ENCODE assay signal across 10 mouse cellular contexts in the genomic region with DNA sequence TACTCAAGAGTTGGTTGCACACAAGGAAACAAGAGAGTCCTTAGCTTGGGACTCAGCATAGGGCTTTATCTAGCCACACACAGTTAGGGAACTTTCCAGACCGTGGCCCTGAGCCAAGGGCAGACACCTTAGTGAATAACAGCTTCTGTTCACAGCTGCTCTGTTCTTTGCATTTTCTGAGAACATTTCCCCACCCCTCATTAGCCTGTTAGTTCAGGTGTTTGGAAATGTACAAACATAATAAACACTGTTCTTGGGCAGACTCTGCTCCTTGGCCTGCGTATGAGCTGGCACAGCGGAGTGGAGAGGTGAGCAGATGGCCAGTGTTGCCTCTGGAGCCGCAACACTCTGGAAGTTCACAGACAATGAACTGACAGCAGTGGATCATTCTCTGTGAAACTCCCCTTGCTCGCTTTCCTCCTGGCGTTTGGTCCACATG.
DNase-seq lines count a peak whose midpoint lies in the region; ATAC-seq lines count a peak whose summit lies in the region.
"Had no signal": no experiment of that assay in that cellular context is flagged by ENCODE, and none has a peak within 500 bp of the region (broad histone marks: within the 10 kb centered on the region; RNA-seq: fewer than 3 reads in every experiment).

No protein-coding gene starts in this region.

- no peak overlapping the region for H3K27ac ChIP-seq in kidney, embryonic 15.5 days
- H3K27ac ChIP-seq in kidney, embryonic 16.5 days (ENCODE audit: low read length), result no peak overlapping the region
- peak overlapping the region; percentile 30; the same call in 1 of the 2 replicates for H3K27ac ChIP-seq in heart, embryonic 16.5 days (ENCODE audit: low read length)
- no peak overlapping the region for H3K27ac ChIP-seq in midbrain, embryonic 15.5 days

- H3K36me3 ChIP-seq in kidney, embryonic 15.5 days, result peaks cover 20% of the 10 kb centered on the region
- peaks cover 3% of the 10 kb centered on the region; the same call in 1 of the 2 replicates for H3K36me3 ChIP-seq in kidney, embryonic 16.5 days (ENCODE audit: insufficient read depth, low read length)
- peaks cover 5% of the 10 kb centered on the region; the same call in 1 of the 2 replicates for H3K36me3 ChIP-seq in heart, embryonic 16.5 days (ENCODE audit: control insufficient read depth, insufficient read depth)
- no peaks in the 10 kb centered on the region for H3K36me3 ChIP-seq in midbrain, embryonic 15.5 days (replicated peaks)

- H3K9ac ChIP-seq in kidney, embryonic 15.5 days, result no peak overlapping the region
- no peak overlapping the region for H3K9ac ChIP-seq in kidney, embryonic 16.5 days (replicated peaks; ENCODE audit: low read length)
- no peak overlapping the region; the same call in 1 of the 2 replicates for H3K9ac ChIP-seq in heart, embryonic 16.5 days (ENCODE audit: low read length)
- no peak overlapping the region for H3K9ac ChIP-seq in midbrain, embryonic 15.5 days

- WGBS in kidney, embryonic 15.5 days, result 63% methylated on average over 6 of the region's 6 CpGs
- WGBS in kidney, embryonic 16.5 days, result 62% methylated on average over 6 of the region's 6 CpGs
- WGBS in heart, embryonic 16.5 days, result 56% methylated on average over 6 of the region's 6 CpGs
- 68% methylated on average over 6 of the region's 6 CpGs for WGBS in midbrain, embryonic 15.5 days

- H3K9me3 ChIP-seq in kidney, embryonic 15.5 days (replicated peaks), result no peaks in the 10 kb centered on the region
- H3K9me3 ChIP-seq in kidney, embryonic 16.5 days (ENCODE audit: low read length), result no peaks in the 10 kb centered on the region
- no peaks in the 10 kb centered on the region for H3K9me3 ChIP-seq in heart, embryonic 16.5 days (replicated peaks; ENCODE audit: control insufficient read depth, low read length)
- no peaks in the 10 kb centered on the region for H3K9me3 ChIP-seq in midbrain, embryonic 15.5 days

- no peaks in the 10 kb centered on the region for H3K27me3 ChIP-seq in kidney, embryonic 15.5 days
- no peaks in the 10 kb centered on the region for H3K27me3 ChIP-seq in kidney, embryonic 16.5 days (ENCODE audit: insufficient read depth, low read length)
- H3K27me3 ChIP-seq in heart, embryonic 16.5 days (ENCODE audit: control insufficient read depth, insufficient read depth, low read length), result no peaks in the 10 kb centered on the region
- no peaks in the 10 kb centered on the region for H3K27me3 ChIP-seq in midbrain, embryonic 15.5 days (replicated peaks)
- H3K27me3 ChIP-seq: Patski had no signal

- peak; percentile 45 to 58 for DNase-seq in cerebellum, adult 18-20 months
- DNase-seq in lung, postnatal 14 days, result peak; percentile 32
- no peak for DNase-seq in thymus, adult 18-20 months
- no peak for DNase-seq in right cerebral cortex, postnatal 10 days (ENCODE audit: low spot score in 2 of 2)

- H3K4me2 ChIP-seq in kidney, embryonic 15.5 days, result no peak overlapping the region
- no peak overlapping the region for H3K4me2 ChIP-seq in kidney, embryonic 16.5 days (replicated peaks; ENCODE audit: low read depth, low read length)
- H3K4me2 ChIP-seq in heart, embryonic 16.5 days (ENCODE audit: low read depth, low read length), result no peak overlapping the region
- no peak overlapping the region for H3K4me2 ChIP-seq in midbrain, embryonic 15.5 days

- H3K4me1 ChIP-seq in kidney, embryonic 15.5 days, result peaks cover 4% of the 10 kb centered on the region; the same call in 1 of the 2 replicates
- 0 out of 2 replicates have a peak, but pooled peaks cover 2% of the 10 kb centered on the region for H3K4me1 ChIP-seq in kidney, embryonic 16.5 days (ENCODE audit: insufficient read depth, low read length)
- peaks cover 16% of the 10 kb centered on the region for H3K4me1 ChIP-seq in heart, embryonic 16.5 days (ENCODE audit: control insufficient read depth, insufficient read depth, low read length)
- H3K4me1 ChIP-seq in midbrain, embryonic 15.5 days, result peaks cover 9% of the 10 kb centered on the region; the same call in 1 of the 2 replicates

- H3K4me3 ChIP-seq in kidney, embryonic 15.5 days (replicated peaks), result no peak overlapping the region
- H3K4me3 ChIP-seq in kidney, embryonic 16.5 days (ENCODE audit: low read length), result no peak overlapping the region
- no peak overlapping the region for H3K4me3 ChIP-seq in heart, embryonic 16.5 days (ENCODE audit: low read length)
- no peak overlapping the region for H3K4me3 ChIP-seq in midbrain, embryonic 15.5 days
- H3K4me3 ChIP-seq: erythroblast, embryonic 14.5 days had no signal

- peak; percentile 52; the same call in 1 of the 2 replicates for ATAC-seq in kidney, embryonic 15.5 days (replicated peaks; ENCODE audit: low FRiP score)
- ATAC-seq in kidney, embryonic 16.5 days (ENCODE audit: low FRiP score, low TSS enrichment), result no peak
- no peak; the same call in 1 of the 2 replicates for ATAC-seq in heart, embryonic 16.5 days (replicated peaks; ENCODE audit: extremely low read depth, insufficient read depth, low FRiP score)
- ATAC-seq in midbrain, embryonic 15.5 days (replicated peaks), result no peak
- ATAC-seq: Patski had no signal

Comparison
In these comparisons a context has a peak if more than half of its experiments do, and no peak if none do; other contexts are left out.
1. DNase-seq: peak in cerebellum, adult 18-20 months (2 of 2) and lung, postnatal 14 days (single experiment); none in thymus, adult 18-20 months (0 of 2) and right cerebral cortex, postnatal 10 days (0 of 2).